Mouse (Mus musculus) kidney, embryonic 14.5 days (tissue): ENCODE results near the gene Shisa6. TPM values are rescaled to one million over a fixed set of nuclear protein-coding genes. Genes with fewer than 3 reads are reported as not detected.

Source experiments
- ATAC-seq: fragments of 200-750 bp; cut with Nextera tagmentation; 2 replicates; pipeline ENCODE4 v1.8.0; 2017; ENCODE audit warnings: moderate number of reproducible peaks, mild to moderate bottlenecking, moderate TSS enrichment, moderate library complexity; ENCODE audit not compliant: low FRiP score, low TSS enrichment
- H3K27ac ChIP-seq: fragments of 300-500 bp; sonication (generic); 2 replicates; pipeline ENCODE4 v1.5.1; 2014; ENCODE audit warnings: low read depth, mild to moderate bottlenecking, low read length, moderate library complexity, mixed read lengths
- H3K27me3 ChIP-seq: fragments of 300-500 bp; sonication (generic); 2 replicates; pipeline ENCODE4 v1.6.1; 2014; ENCODE audit warnings: mild to moderate bottlenecking, low read length; ENCODE audit not compliant: control insufficient read depth, insufficient read depth
- H3K36me3 ChIP-seq: fragments of 300-500 bp; sonication (generic); 2 replicates; pipeline ENCODE4 v1.6.1; 2014; ENCODE audit warnings: low read length, mixed read lengths; ENCODE audit not compliant: control insufficient read depth, insufficient read depth
- H3K4me1 ChIP-seq: fragments of 300-500 bp; sonication (generic); 2 replicates; pipeline ENCODE4 v1.6.1; 2014; ENCODE audit warnings: low read length, mixed read lengths; ENCODE audit not compliant: control insufficient read depth, insufficient read depth
- H3K4me2 ChIP-seq: fragments of 300-500 bp; sonication (generic); replicated peaks from 2 replicates; pipeline ENCODE4 v1.6.1; 2014; ENCODE audit warnings: low read depth, mild to moderate bottlenecking, low read length
- H3K4me3 ChIP-seq: fragments of 300-500 bp; sonication (generic); 2 replicates; pipeline ENCODE4 v1.5.1; 2014; ENCODE audit warnings: mild to moderate bottlenecking, low read length
- H3K9ac ChIP-seq: fragments of 300-500 bp; sonication (generic); 2 replicates; pipeline ENCODE4 v1.6.1; 2014; ENCODE audit warnings: low read depth, mild to moderate bottlenecking, low read length, moderate library complexity
- H3K9me3 ChIP-seq: fragments of 300-500 bp; sonication (generic); 2 replicates; pipeline ENCODE4 v1.6.1; 2016; ENCODE audit warnings: low read length; ENCODE audit not compliant: control insufficient read depth
- WGBS: fragments of 180-500 bp; shearing (Covaris S2); extraction: QIAGEN DNeasy Blood & Tissue Kit; methylation state at CpG from one replicate; pipeline ENCODE4 v1.1.7; 2014; 5-methylcytosine and 5-hydroxymethylcytosine counted together
- polyA plus RNA-seq: library from polyadenylated mRNA; unstranded; fragments of >200 nt; fragmentation: Nextera tagmentation; extraction: Ambion mirVana; gene quantifications from 2 replicates; pipeline ENCODE4 v1.2.1, GENCODE M21; 2014

The Shisa6 gene
- polyA plus RNA-seq, 1 experiment from 2014 or later: 0.20 TPM

DNA sequence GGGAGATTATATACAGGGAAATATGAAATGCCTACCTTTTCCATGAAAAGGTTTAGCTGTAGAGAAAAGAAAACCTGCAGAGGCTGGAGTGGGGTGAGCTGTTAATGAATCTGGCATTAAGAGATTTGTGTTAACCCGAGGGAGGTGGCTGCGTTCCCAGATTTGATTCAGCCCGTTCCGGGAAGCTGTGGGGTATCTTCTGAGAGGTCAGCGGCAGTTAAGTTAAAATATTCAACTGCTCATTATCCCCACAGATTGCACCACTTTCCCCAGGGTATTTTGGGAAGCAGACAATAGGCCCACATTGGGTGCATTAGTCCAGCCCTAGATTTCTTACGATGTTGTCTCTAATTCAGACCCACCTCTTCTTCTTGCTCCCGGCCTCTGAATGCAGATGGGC, 213.0 kb downstream of the Shisa6 start:
- H3K36me3 ChIP-seq: no peaks in the 10 kb centered on the region
- H3K27ac ChIP-seq: no peak overlapping the region
- H3K4me1 ChIP-seq: no peaks in the 10 kb centered on the region
- 82% methylated on average over 7 of the region's 7 CpGs for WGBS
- H3K4me3 ChIP-seq: no peak overlapping the region
- H3K4me2 ChIP-seq: no peak overlapping the region
- H3K27me3 ChIP-seq: no peaks in the 10 kb centered on the region
- H3K9me3 ChIP-seq: no peaks in the 10 kb centered on the region
- no peak overlapping the region for H3K9ac ChIP-seq
- no peak for ATAC-seq

DNA sequence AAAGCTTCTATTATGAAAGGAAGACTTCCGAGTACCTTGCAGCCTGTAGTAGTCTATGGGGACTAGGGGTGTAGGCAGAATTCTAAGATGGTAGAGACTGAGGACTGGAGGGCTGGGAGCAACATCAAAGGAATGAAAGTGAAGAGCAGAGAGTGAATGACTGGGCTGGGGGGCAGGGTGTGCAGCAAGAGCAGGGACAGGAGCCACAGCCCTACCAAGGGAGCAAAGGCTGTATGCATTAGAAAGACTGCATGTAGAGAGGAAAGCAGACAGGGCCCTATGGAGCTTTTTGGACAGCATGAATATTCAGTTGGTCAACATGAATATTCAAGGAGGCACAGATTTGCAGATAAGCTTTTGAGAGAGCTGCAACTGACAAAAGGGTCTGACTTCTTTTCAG, 221.4 kb downstream of the Shisa6 start:
- no peak overlapping the region for H3K4me2 ChIP-seq
- H3K4me3 ChIP-seq: no peak overlapping the region
- WGBS: 68% methylated on average over 1 of the region's 1 CpGs
- no peaks in the 10 kb centered on the region for H3K27me3 ChIP-seq
- H3K27ac ChIP-seq: no peak overlapping the region
- H3K9me3 ChIP-seq: no peaks in the 10 kb centered on the region
- H3K36me3 ChIP-seq: no peaks in the 10 kb centered on the region
- H3K9ac ChIP-seq: no peak overlapping the region
- ATAC-seq: no peak
- H3K4me1 ChIP-seq: no peaks in the 10 kb centered on the region

GRCm38 (mm10) chr11:66274707-66275081, 251.1 kb downstream of the Shisa6 start:
- H3K4me3 ChIP-seq: no peak overlapping the region
- H3K27me3 ChIP-seq: no peaks in the 10 kb centered on the region
- H3K4me1 ChIP-seq: no peaks in the 10 kb centered on the region
- H3K36me3 ChIP-seq: no peaks in the 10 kb centered on the region
- WGBS: 77% methylated on average over 2 of the region's 2 CpGs
- H3K4me2 ChIP-seq: no peak overlapping the region
- ATAC-seq: no peak
- no peak overlapping the region for H3K9ac ChIP-seq
- H3K27ac ChIP-seq: no peak overlapping the region
- H3K9me3 ChIP-seq: no peaks in the 10 kb centered on the region

DNA sequence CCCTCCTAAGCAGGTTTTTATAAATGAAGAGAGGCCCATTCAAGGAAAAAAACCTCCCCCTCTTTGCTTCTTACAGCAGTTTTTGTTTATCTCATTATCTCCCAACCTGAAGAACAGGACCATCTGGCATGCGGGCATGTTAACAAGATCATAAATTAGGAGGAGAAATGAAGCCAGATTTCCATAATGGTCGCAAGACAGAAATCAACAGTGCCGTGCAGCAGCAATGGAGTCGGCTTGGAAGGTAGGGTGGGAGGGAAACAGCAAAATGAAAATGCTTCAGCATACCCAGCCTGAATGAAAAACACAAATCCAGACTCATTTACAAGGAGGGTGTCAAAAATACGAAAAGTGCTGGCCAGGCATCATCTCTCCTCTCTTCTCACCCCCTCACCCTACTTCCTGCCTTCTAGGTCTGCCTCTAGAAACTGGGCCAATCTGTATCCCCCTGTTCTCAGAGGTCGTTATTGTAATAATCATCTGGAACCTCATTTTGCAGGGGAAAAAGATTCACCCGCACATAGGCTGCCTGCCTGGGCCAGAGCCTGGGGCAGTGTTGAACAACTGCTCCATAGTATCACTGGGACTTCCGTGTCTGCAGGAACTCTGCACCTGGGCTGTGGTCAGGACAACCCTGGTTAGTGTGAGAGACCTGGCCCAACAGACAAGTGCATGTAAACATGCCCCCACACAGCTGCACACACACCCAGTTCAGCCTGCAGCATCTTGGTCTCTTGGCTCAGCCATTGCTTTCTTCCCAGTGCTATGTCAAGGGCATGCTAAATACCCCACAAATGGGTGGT, 251.7 kb downstream of the Shisa6 start:
- H3K9me3 ChIP-seq: no peaks in the 10 kb centered on the region
- 63% methylated on average over 8 of the region's 8 CpGs for WGBS
- no peak overlapping the region for H3K27ac ChIP-seq
- H3K9ac ChIP-seq: no peak overlapping the region
- H3K4me2 ChIP-seq: no peak overlapping the region
- no peak for ATAC-seq
- H3K27me3 ChIP-seq: no peaks in the 10 kb centered on the region
- no peak overlapping the region for H3K4me3 ChIP-seq
- no peaks in the 10 kb centered on the region for H3K4me1 ChIP-seq
- no peaks in the 10 kb centered on the region for H3K36me3 ChIP-seq

DNA sequence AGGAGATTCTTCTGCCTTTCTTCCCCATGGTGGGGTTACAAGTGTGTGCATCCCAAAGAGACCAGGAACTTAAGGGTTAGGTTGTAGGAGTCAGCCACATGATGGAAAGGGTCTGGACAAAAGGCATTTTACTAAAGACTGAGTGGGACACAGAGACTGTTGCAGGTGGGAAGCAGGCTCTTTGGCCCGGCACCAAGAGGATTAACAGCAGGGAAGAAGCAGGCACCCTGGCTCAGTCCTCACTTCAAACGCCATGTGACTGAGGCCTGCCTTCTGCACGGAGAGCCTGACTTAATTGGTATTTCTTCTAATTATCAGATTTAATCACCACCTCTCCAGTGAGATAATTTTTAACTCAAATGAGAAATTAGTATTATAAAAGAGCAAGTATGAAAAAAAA, 258.7 kb downstream of the Shisa6 start:
- Histone ChIP-seq H3K4me1 (no peaks in the 10 kb centered on the region), H3K4me3 (no peak overlapping the region), H3K4me2 (no peak overlapping the region), H3K9me3 (no peaks in the 10 kb centered on the region), H3K27ac (no peak overlapping the region), H3K36me3 (no peaks in the 10 kb centered on the region), H3K9ac (no peak overlapping the region), H3K27me3 (no peaks in the 10 kb centered on the region)
- 52% methylated on average over 3 of the region's 3 CpGs for WGBS
- ATAC-seq: no peak

GRCm38 (mm10) chr11:66265336-66265990, 260.3 kb downstream of the Shisa6 start:
- ATAC-seq: no peak
- Histone ChIP-seq H3K9me3 (no peaks in the 10 kb centered on the region), H3K9ac (no peak overlapping the region), H3K4me3 (no peak overlapping the region), H3K4me2 (no peak overlapping the region), H3K27ac (no peak overlapping the region), H3K36me3 (no peaks in the 10 kb centered on the region), H3K4me1 (no peaks in the 10 kb centered on the region), H3K27me3 (no peaks in the 10 kb centered on the region)
- 93% methylated on average over 1 of the region's 1 CpGs for WGBS

- WGBS: 74% methylated on average over 2 of the region's 2 CpGs
- Histone ChIP-seq H3K36me3 (no peaks in the 10 kb centered on the region), H3K4me3 (no peak overlapping the region), H3K4me1 (no peaks in the 10 kb centered on the region), H3K27ac (no peak overlapping the region), H3K27me3 (no peaks in the 10 kb centered on the region), H3K9me3 (no peaks in the 10 kb centered on the region), H3K9ac (no peak overlapping the region), H3K4me2 (no peak overlapping the region)
- no peak for ATAC-seq
Measured at GRCm38 (mm10) chr11:66260205-66260604, 265.6 kb downstream of the Shisa6 start.

DNA sequence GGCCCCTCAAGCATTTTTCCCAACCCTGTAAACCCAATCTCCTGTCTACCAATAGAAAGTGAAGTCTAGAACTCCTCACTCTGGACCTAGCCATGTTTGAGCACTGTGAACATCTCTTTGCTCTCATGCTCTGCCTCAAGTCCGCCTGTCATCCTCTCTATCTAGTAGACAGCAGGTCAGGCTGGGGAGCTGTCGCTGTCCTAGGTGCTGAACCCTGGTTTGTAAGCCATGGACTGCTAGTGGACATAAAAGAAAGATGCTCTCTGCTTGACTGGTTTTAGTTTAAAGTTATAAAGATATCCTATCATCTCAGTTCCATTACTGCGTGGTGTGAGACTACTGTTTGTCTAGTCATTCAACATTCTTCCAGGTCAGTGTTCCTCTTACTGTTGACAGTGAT, 266.9 kb downstream of the Shisa6 start:
- no peak overlapping the region for H3K4me2 ChIP-seq
- H3K9me3 ChIP-seq: no peaks in the 10 kb centered on the region
- H3K36me3 ChIP-seq: no peaks in the 10 kb centered on the region
- WGBS: 20% methylated on average over 3 of the region's 3 CpGs
- ATAC-seq: no peak
- H3K9ac ChIP-seq: no peak overlapping the region
- no peak overlapping the region for H3K4me3 ChIP-seq
- H3K27me3 ChIP-seq: no peaks in the 10 kb centered on the region
- H3K27ac ChIP-seq: no peak overlapping the region
- H3K4me1 ChIP-seq: no peaks in the 10 kb centered on the region

GRCm38 (mm10) chr11:66247115-66247514, 278.6 kb downstream of the Shisa6 start:
- no peaks in the 10 kb centered on the region for H3K4me1 ChIP-seq
- WGBS: 86% methylated on average over 5 of the region's 5 CpGs
- H3K36me3 ChIP-seq: no peaks in the 10 kb centered on the region
- no peaks in the 10 kb centered on the region for H3K9me3 ChIP-seq
- no peak overlapping the region for H3K9ac ChIP-seq
- no peak overlapping the region for H3K4me2 ChIP-seq
- H3K27ac ChIP-seq: no peak overlapping the region
- no peaks in the 10 kb centered on the region for H3K27me3 ChIP-seq
- ATAC-seq: no peak
- H3K4me3 ChIP-seq: no peak overlapping the region
